Mouse (Mus musculus): ENCODE measurements around the gene Asic4. TPM values are rescaled to one million over a fixed set of nuclear protein-coding genes. Genes with fewer than 3 reads are reported as not detected.

The Asic4 gene
- total and polyA plus RNA-seq, 2 experiments from 2014 or later = 54.8 to 180 TPM

GRCm38 (mm10) chr1:75517984-75518383 is 67.7 kb downstream of the Asic4 start:
- no peak overlapping the region for H3K4me2 ChIP-seq (ENCODE audit: low read depth, low read length, poor library complexity, severe bottlenecking)
- H3K4me1 ChIP-seq (ENCODE audit: insufficient read depth, low read length) = no peaks in the 10 kb centered on the region
- TF ChIP-seq CTCF (IDR thresholded peaks at IDR 0.05) = no peak
- ATAC-seq (ENCODE audit: low FRiP score) (no peak), DNase-seq (ENCODE audit: low spot score) (no peak)
- H3K9ac ChIP-seq (replicated peaks; ENCODE audit: low read length, poor library complexity, severe bottlenecking) = no peak overlapping the region
- H3K27ac ChIP-seq (ENCODE audit: low read depth, low read length) = no peak overlapping the region
- 60% methylated on average over 4 of the region's 4 CpGs for WGBS
- H3K27me3 ChIP-seq (ENCODE audit: insufficient read depth, low read length) = no peaks in the 10 kb centered on the region
- H3K9me3 ChIP-seq (ENCODE audit: low read length) = no peaks in the 10 kb centered on the region
- no peaks in the 10 kb centered on the region for H3K36me3 ChIP-seq (ENCODE audit: insufficient read depth, low read length)
- H3K4me3 ChIP-seq (ENCODE audit: low read depth, low read length) = no peak overlapping the region

GRCm38 (mm10) chr1:75518427-75518826 is 68.2 kb downstream of the Asic4 start:
- H3K4me2 ChIP-seq (ENCODE audit: low read depth, low read length, poor library complexity, severe bottlenecking) = no peak overlapping the region
- H3K36me3 ChIP-seq (ENCODE audit: insufficient read depth, low read length) = no peaks in the 10 kb centered on the region
- no peaks in the 10 kb centered on the region for H3K27me3 ChIP-seq (ENCODE audit: insufficient read depth, low read length)
- no peak overlapping the region for H3K27ac ChIP-seq (ENCODE audit: low read depth, low read length)
- H3K9me3 ChIP-seq (ENCODE audit: low read length) = no peaks in the 10 kb centered on the region
- H3K4me1 ChIP-seq (ENCODE audit: insufficient read depth, low read length) = no peaks in the 10 kb centered on the region
- no peak overlapping the region for H3K4me3 ChIP-seq (ENCODE audit: low read depth, low read length)
- no peak for ATAC-seq (ENCODE audit: low FRiP score)
- no peak for TF ChIP-seq CTCF (IDR thresholded peaks at IDR 0.05)
- DNase-seq (ENCODE audit: low spot score) = no peak
- no peak overlapping the region for H3K9ac ChIP-seq (replicated peaks; ENCODE audit: low read length, poor library complexity, severe bottlenecking)
- 88% methylated on average over 4 of the region's 4 CpGs for WGBS

GRCm38 (mm10) chr1:75519576-75519975 is 69.3 kb downstream of the Asic4 start:
- no peaks in the 10 kb centered on the region for H3K4me1 ChIP-seq (ENCODE audit: insufficient read depth, low read length)
- H3K27me3 ChIP-seq (ENCODE audit: insufficient read depth, low read length) = no peaks in the 10 kb centered on the region
- TF ChIP-seq CTCF (IDR thresholded peaks at IDR 0.05) = no peak
- H3K4me2 ChIP-seq (ENCODE audit: low read depth, low read length, poor library complexity, severe bottlenecking) = no peak overlapping the region
- H3K27ac ChIP-seq (ENCODE audit: low read depth, low read length) = no peak overlapping the region
- 68% methylated on average over 5 of the region's 5 CpGs for WGBS
- H3K9ac ChIP-seq (replicated peaks; ENCODE audit: low read length, poor library complexity, severe bottlenecking) = no peak overlapping the region
- H3K9me3 ChIP-seq (ENCODE audit: low read length) = no peaks in the 10 kb centered on the region
- DNase-seq (ENCODE audit: low spot score) (no peak), ATAC-seq (ENCODE audit: low FRiP score) (no peak)
- H3K36me3 ChIP-seq (ENCODE audit: insufficient read depth, low read length) = no peaks in the 10 kb centered on the region
- H3K4me3 ChIP-seq (ENCODE audit: low read depth, low read length) = no peak overlapping the region

GRCm38 (mm10) chr1:75521321-75522031 is 71.2 kb downstream of the Asic4 start, which contains the start of gene Stk11ip:
Gene Stk11ip (plus strand): TSS chr1:75521529.
- ATAC-seq (ENCODE audit: low FRiP score) = peak; percentile 94
- H3K27ac ChIP-seq (ENCODE audit: low read depth, low read length) = peak within 1 kb of the TSS; percentile 76

More at GRCm38 (mm10) chr1:75521321-75522031, 71.2 kb downstream of the Asic4 start, which contains the start of gene Stk11ip:
- peak within 1 kb of the TSS; percentile 69 for H3K4me3 ChIP-seq (ENCODE audit: low read depth, low read length)
- H3K9ac ChIP-seq (replicated peaks; ENCODE audit: low read length, poor library complexity, severe bottlenecking) = peak within 1 kb of the TSS; percentile 64
- peaks cover 10% of the 10 kb centered on the region for H3K36me3 ChIP-seq (ENCODE audit: insufficient read depth, low read length)
- no peaks in the 10 kb centered on the region for H3K4me1 ChIP-seq (ENCODE audit: insufficient read depth, low read length)
- peak within 1 kb of the TSS; percentile 55 for H3K4me2 ChIP-seq (ENCODE audit: low read depth, low read length, poor library complexity, severe bottlenecking)
- H3K9me3 ChIP-seq (ENCODE audit: low read length) = no peaks in the 10 kb centered on the region
- no peak for TF ChIP-seq CTCF (IDR thresholded peaks at IDR 0.05)
- 1% methylated on average over 46 of the region's 46 CpGs for WGBS
- H3K27me3 ChIP-seq (ENCODE audit: insufficient read depth, low read length) = no peaks in the 10 kb centered on the region
- DNase-seq (ENCODE audit: low spot score) = peak; percentile 97

Other genes with a start within 250 kb of the Asic4 start
- gene Glb1l, start 239.6 kb upstream of the Asic4 start, total RNA-seq (2014; rRNA removed) = 18.3 and 25.6 TPM in 2 replicates
- 18.2 and 18.4 TPM in 2 replicates for gene Glb1l, start 239.6 kb upstream of the Asic4 start, polyA plus RNA-seq (2015; fragmentation: Nextera tagmentation; extraction: Ambion mirVana)
- gene Stk16, start 239.6 kb upstream of the Asic4 start, total RNA-seq (2014; rRNA removed) = 98.8 and 130 TPM in 2 replicates
- 111 and 113 TPM in 2 replicates for gene Stk16, start 239.6 kb upstream of the Asic4 start, polyA plus RNA-seq (2015; fragmentation: Nextera tagmentation; extraction: Ambion mirVana)
- 99.2 and 165 TPM in 2 replicates for gene Tuba4a, start 230.6 kb upstream of the Asic4 start, total RNA-seq (2014; rRNA removed)
- gene Tuba4a, start 230.6 kb upstream of the Asic4 start, polyA plus RNA-seq (2015; fragmentation: Nextera tagmentation; extraction: Ambion mirVana) = 87.0 and 115 TPM in 2 replicates
- not detected in 2 replicates for gene A630095N17Rik, start 218.3 kb upstream of the Asic4 start, total RNA-seq (2014; rRNA removed)
- gene A630095N17Rik, start 218.3 kb upstream of the Asic4 start, polyA plus RNA-seq (2015; fragmentation: Nextera tagmentation; extraction: Ambion mirVana) = not detected in 2 replicates
- 43.6 and 46.7 TPM in 2 replicates for gene Dnajb2, start 214.0 kb upstream of the Asic4 start, total RNA-seq (2014; rRNA removed)
- gene Dnajb2, start 214.0 kb upstream of the Asic4 start, polyA plus RNA-seq (2015; fragmentation: Nextera tagmentation; extraction: Ambion mirVana) = 61.7 and 65.1 TPM in 2 replicates
- gene Ptprn, start 185.9 kb upstream of the Asic4 start, total RNA-seq (2014; rRNA removed) = 116 and 127 TPM in 2 replicates
- gene Ptprn, start 185.9 kb upstream of the Asic4 start, polyA plus RNA-seq (2015; fragmentation: Nextera tagmentation; extraction: Ambion mirVana) = 51.4 and 52.2 TPM in 2 replicates
- gene Resp18, start 172.0 kb upstream of the Asic4 start, total RNA-seq (2014; rRNA removed) = 302 and 332 TPM in 2 replicates
- 409 and 416 TPM in 2 replicates for gene Resp18, start 172.0 kb upstream of the Asic4 start, polyA plus RNA-seq (2015; fragmentation: Nextera tagmentation; extraction: Ambion mirVana)
- gene Dnpep, start 132.4 kb upstream of the Asic4 start, total RNA-seq (2014; rRNA removed) = 145 TPM in 2 replicates
- gene Dnpep, start 132.4 kb upstream of the Asic4 start, polyA plus RNA-seq (2015; fragmentation: Nextera tagmentation; extraction: Ambion mirVana) = 128 and 139 TPM in 2 replicates
- gene Des, start 90.1 kb upstream of the Asic4 start, total RNA-seq (2014; rRNA removed) = 1.9 and 2.6 TPM in 2 replicates
- 1.4 and 1.6 TPM in 2 replicates for gene Des, start 90.1 kb upstream of the Asic4 start, polyA plus RNA-seq (2015; fragmentation: Nextera tagmentation; extraction: Ambion mirVana)
- 62.9 and 70.6 TPM in 2 replicates for gene Speg, start 75.1 kb upstream of the Asic4 start, total RNA-seq (2014; rRNA removed)
- 22.0 and 23.7 TPM in 2 replicates for gene Speg, start 75.1 kb upstream of the Asic4 start, polyA plus RNA-seq (2015; fragmentation: Nextera tagmentation; extraction: Ambion mirVana)
- 77.1 and 94.9 TPM in 2 replicates for gene Gmppa, start 14.5 kb upstream of the Asic4 start, total RNA-seq (2014; rRNA removed)
- 67.4 and 76.1 TPM in 2 replicates for gene Gmppa, start 14.5 kb upstream of the Asic4 start, polyA plus RNA-seq (2015; fragmentation: Nextera tagmentation; extraction: Ambion mirVana)
- 125 and 132 TPM in 2 replicates for gene Chpf, start 28.9 kb downstream of the Asic4 start, total RNA-seq (2014; rRNA removed)
- 60.0 and 60.8 TPM in 2 replicates for gene Chpf, start 28.9 kb downstream of the Asic4 start, polyA plus RNA-seq (2015; fragmentation: Nextera tagmentation; extraction: Ambion mirVana)
- gene Tmem198, start 29.1 kb downstream of the Asic4 start, total RNA-seq (2014; rRNA removed) = 52.4 and 57.8 TPM in 2 replicates
- gene Tmem198, start 29.1 kb downstream of the Asic4 start, polyA plus RNA-seq (2015; fragmentation: Nextera tagmentation; extraction: Ambion mirVana) = 49.4 and 50.4 TPM in 2 replicates
- 40.7 and 45.9 TPM in 2 replicates for gene Obsl1, start 56.0 kb downstream of the Asic4 start, total RNA-seq (2014; rRNA removed)
- gene Obsl1, start 56.0 kb downstream of the Asic4 start, polyA plus RNA-seq (2015; fragmentation: Nextera tagmentation; extraction: Ambion mirVana) = 24.2 TPM in 2 replicates
- 30.9 and 33.3 TPM in 2 replicates for gene Inha, start 56.6 kb downstream of the Asic4 start, total RNA-seq (2014; rRNA removed)
- gene Inha, start 56.6 kb downstream of the Asic4 start, polyA plus RNA-seq (2015; fragmentation: Nextera tagmentation; extraction: Ambion mirVana) = 22.5 and 23.2 TPM in 2 replicates
- 28.8 and 32.7 TPM in 2 replicates for gene Stk11ip, start 71.1 kb downstream of the Asic4 start, total RNA-seq (2014; rRNA removed)
- gene Stk11ip, start 71.1 kb downstream of the Asic4 start, polyA plus RNA-seq (2015; fragmentation: Nextera tagmentation; extraction: Ambion mirVana) = 15.6 and 16.9 TPM in 2 replicates
- gene Slc4a3, start 95.8 kb downstream of the Asic4 start, total RNA-seq (2014; rRNA removed) = 172 and 179 TPM in 2 replicates
- 108 and 111 TPM in 2 replicates for gene Slc4a3, start 95.8 kb downstream of the Asic4 start, polyA plus RNA-seq (2015; fragmentation: Nextera tagmentation; extraction: Ambion mirVana)

Measured in midbrain, postnatal 0 days (tissue).